Mouse (Mus musculus) urinary bladder, postnatal 36 days (tissue): ENCODE measurements around the gene Bik.

Experiments
- DNase-seq, 2 experiments: peaks; one replicate each; pipeline ENCODE4 v3.0.0; 2022; ENCODE audit warnings: low spot score in 2 of 2, mixed read lengths in 1 of 2

Gene Bik

GRCm38 (mm10) chr15:83512489-83513281 lies 14.0 kb upstream of the Bik start:
- DNase-seq, result no peak

DNA sequence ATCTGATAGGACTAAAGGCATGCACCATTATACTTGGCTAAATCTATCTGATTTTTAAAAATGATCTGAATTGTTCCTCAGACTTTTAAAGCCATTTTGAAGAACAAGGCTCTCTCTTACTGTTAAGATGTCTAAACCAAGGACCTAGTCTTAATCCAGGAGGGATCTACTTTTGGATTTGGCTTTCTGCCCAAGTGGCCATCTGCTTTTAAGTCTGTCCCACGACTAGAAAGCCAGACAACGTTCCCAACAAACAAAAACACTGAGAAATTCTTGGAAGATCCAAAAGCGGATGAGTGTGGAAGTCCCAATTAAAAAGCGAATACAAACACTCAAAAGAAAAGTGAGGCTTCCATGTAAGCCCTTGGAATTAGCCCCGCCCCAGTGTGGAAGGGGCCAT lies 11.6 kb upstream of the Bik start:
- no peak for DNase-seq

- peak; percentile 35 to 54 for DNase-seq
Observed at GRCm38 (mm10) chr15:83518215-83519048, 8.2 kb upstream of the Bik start.

DNA sequence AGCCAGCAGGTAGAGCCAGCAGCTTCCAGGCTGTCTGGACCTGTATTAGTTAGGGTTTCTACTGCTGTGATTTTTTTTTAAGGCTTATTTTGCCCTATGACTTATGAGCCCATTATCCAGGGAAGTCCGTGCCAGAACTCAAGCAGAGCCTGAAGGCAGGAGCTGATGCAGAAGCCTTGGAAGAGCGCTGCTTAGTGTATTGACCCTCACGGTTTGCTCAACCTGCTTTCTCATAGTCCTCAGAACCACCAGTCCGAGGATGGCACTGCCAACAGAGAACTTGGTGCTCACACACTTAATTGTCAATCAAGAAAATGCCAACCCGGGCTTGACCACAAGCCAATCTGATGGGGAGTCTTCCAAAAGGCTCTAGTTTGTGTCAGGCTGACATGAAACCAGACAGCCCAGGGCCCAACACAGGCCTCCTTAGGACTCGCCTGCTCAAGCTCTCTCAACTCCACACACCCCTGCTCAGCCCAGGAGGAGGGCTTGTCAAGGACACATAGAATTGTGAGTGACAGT lies 5.7 kb upstream of the Bik start:
- no peak for DNase-seq

DNA sequence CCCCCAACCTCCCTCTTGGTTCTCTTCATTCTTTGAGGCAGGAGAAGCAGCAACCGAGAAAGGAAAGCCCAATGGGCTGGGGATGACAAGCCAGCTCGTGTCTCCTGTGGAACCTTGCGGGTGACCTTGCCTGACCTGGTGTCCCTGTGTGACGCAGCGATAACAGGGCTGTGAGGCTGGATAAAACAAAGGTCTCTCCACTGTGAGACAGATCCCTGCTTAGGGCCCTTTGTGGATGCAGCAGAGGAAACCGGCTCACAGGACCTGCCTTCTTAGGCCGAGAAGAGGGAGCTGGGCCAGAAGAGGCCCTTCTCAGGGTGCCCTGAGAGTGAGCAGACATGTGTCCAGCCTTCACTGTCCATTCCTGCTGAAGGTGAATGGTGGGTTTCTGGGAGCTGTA lies 3.5 kb upstream of the Bik start:
- no peak for DNase-seq

- DNase-seq, result no peak
Observed at GRCm38 (mm10) chr15:83523638-83524332, 2.9 kb upstream of the Bik start.

GRCm38 (mm10) chr15:83524333-83524729 lies 2.3 kb upstream of the Bik start:
- no peak for DNase-seq

DNA sequence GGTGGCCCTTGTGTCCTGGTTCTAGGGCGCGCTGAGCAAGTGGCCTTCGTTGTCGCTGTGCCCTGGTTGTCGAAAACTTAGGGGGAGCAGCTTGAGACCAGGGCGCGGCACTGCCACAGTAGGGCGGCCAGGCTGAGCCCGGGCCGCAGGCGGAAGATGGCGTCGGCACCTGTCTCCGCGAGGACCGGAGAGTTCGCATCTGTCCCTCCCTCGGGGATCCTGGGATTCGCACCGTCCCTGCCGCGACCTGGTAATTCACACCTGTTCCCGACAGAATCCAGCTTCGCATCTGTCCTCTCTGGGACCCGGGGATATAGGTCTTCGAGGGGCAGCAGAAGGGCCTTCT lies 403 bp downstream of the Bik start:
- peak in 1 of 2 experiments; percentile 23 for DNase-seq

DNA sequence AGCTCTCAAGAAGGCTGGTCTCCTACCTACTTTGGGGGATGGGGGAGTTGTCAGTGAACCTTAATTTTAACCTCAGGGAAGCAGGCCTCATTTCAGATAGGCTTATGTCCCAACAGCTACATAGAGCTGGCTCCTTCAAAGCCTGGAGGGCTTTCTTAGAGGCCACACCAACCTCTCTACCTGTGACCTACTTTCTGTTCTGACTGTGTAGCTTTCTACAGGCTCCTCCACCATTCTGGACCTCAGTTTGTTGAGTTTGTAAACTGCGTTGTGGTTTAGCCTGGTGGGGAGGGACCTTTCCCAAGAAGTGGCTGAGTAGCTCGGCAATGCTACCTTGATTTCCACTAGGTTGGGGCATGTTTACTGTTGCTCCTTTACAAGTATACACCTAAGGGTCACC lies 1.1 kb downstream of the Bik start:
- no peak for DNase-seq

- no peak for DNase-seq
Observed at GRCm38 (mm10) chr15:83528892-83529291, 2.2 kb downstream of the Bik start.

GRCm38 (mm10) chr15:83529765-83530164 lies 3.1 kb downstream of the Bik start:
- no peak for DNase-seq

DNA sequence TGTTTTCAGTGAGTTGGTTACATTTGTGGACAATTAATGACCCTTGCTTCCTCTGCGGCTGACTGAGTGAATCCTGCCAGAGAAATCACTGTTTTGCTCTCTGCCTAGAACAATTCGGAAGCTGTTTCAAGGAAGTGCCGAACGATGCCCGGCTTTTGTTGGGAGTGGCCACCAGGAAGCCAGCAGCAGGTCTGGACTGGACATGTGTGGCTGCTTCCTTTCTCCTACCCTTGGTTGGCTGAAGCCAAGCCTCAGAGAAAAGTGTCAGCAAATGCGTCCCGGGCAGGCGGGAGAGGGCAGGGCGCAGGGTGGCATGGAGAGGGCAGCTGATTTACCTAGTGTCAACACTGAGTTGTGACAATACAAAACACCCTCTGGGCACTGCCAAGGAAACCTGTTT lies 3.6 kb downstream of the Bik start:
- peak in 1 of 2 experiments; percentile 73 for DNase-seq

- DNase-seq, result peak; percentile 19 to 48
Observed at GRCm38 (mm10) chr15:83530688-83531087, 4.0 kb downstream of the Bik start.

DNA sequence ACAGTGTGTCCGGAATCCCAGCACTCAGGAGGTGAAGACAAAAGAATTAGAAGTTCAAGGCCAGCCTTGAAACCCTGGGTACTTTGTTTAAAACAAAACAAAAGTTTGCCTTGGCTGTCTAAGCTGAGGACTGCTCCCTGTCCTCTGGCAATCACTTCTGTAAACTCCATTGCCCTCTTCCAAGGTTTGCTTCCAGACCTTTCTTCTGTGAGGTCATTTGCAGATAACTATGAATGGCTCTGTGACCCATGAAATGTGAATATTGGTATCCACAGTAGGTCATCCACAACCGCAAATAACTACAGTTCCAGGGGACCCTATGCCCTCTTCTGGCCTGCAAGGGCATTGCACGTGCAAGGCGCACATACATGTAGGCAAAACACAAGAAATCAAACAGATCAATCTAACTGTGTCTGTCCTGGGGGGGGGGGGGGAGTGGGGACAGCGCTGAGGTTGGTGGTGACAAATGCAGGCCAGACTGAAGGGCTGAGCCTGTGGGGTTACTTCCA lies 5.4 kb downstream of the Bik start:
- no peak for DNase-seq

DNA sequence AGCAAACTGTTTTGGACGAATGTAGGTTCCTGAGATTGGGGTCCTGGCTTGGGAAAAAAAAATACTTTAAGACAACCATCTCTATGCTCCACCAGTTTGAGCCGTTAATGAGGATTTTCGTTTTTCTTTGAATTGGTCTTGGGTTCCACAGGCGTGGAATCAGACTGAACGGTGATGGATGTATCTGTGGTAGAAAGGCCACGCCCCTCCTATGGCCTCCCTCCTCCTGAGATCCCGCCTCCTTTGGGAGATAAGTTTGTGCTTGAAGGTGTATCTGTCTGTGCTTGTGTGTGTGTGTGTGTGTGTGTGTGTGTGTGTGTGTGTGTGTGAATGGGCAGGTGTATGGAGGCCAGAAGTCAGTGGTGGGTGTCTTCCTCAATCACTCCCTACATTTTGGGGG lies 5.9 kb downstream of the Bik start:
- no peak for DNase-seq

GRCm38 (mm10) chr15:83534960-83535889 lies 8.6 kb downstream of the Bik start:
- no peak for DNase-seq

DNA sequence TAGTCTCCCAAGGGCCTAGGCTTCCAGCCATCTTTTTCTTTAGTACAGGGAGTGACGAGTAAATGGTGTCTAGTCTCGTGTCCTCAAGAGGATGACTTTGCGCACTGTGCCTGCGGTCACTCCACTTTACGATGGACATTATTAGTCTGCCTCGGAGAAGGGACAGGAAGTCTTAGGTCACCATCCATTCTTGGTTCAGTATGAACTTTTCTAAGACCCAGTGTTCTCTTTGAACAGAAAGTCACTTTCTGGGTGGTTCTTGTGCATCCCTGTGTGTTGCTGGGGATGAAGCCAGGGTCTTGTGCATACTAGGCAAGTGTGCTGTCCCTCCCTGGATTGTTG lies 9.2 kb downstream of the Bik start:
- DNase-seq, result no peak

- no peak for DNase-seq
Observed at GRCm38 (mm10) chr15:83538855-83539254, 12.2 kb downstream of the Bik start.

DNA sequence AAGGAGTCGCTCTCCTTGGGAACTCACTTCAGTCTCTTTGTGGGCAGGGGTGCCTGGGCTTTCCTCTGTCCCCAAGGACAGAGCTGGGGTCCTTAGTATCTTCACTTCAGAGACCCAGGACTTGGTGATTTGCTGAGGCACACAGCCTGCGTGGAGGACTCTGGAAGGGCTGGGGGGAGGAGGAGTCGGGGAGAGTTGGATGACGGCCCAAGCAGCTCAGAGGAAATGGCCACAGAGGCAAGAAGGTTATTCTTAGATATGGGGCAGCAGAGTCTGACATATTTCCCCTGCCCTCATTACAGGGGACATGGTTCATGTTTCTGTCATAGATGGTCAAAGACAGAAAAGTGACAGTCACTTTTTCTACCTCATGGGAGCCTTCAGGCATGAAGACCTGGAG lies 13.2 kb downstream of the Bik start:
- DNase-seq, result no peak

GRCm38 (mm10) chr15:83541647-83542287 lies 15.1 kb downstream of the Bik start:
- no peak for DNase-seq

- no peak for DNase-seq
Observed at GRCm38 (mm10) chr15:83546029-83546428, 19.4 kb downstream of the Bik start.
